Mouse (Mus musculus) left cerebral cortex, adult 2 months (tissue): ENCODE measurements around the gene C5ar2. TPM values are rescaled to one million over a fixed set of nuclear protein-coding genes. Genes with fewer than 3 reads are reported as not detected.

ENCODE experiments used
- DNase-seq, 2 experiments: peaks; one replicate each; pipeline ENCODE4 v3.0.0; 2021 to 2022; ENCODE audit warnings: low spot score in 2 of 2, mixed read lengths in 1 of 2; ENCODE audit errors: extremely low spot score in 1 of 2
- H3K27ac ChIP-seq: fragments of 200-600 bp; 2 replicates; pipeline ENCODE4 v1.8.1; 2022
- H3K4me3 ChIP-seq: fragments of 200-600 bp; 2 replicates; pipeline ENCODE4 v1.8.1; 2022
- CTCF ChIP-seq: fragments of 200-600 bp; IDR thresholded peaks from 2 replicates; pipeline ENCODE4 v1.8.1; 2022; ENCODE audit warnings: antibody characterized with exemption, mild to moderate bottlenecking, moderate library complexity
- intact Hi-C: fragments of 180-260 bp; cut with DNase I; formaldehyde crosslinking; loops from one replicate; pipeline ENCODE4 v1.15.1; 2025
- total RNA-seq, 2 experiments: library from RNA; stranded (reverse); gene quantifications; 2 replicates each; pipeline ENCODE4 v1.2.3; 2021

C5ar2 gene
- total RNA-seq, 2 experiments from 2014 or later = 0.42 to 0.54 TPM

GRCm38 (mm10) chr7:16187494-16187893 lies 56.5 kb downstream of the C5ar2 start:
- no peak for DNase-seq
- intact Hi-C loops = no loop called here
- Histone ChIP-seq H3K27ac (no peak overlapping the region), H3K4me3 (no peak overlapping the region)
- no peak for TF ChIP-seq CTCF

Other genes with a start within 250 kb of the C5ar2 start
- 10 to 100 TPM; 14.5 to 15.4 TPM for gene Bicra, start 196.2 kb downstream of the C5ar2 start, total RNA-seq
- gene Zfp541, start 182.3 kb downstream of the C5ar2 start, total RNA-seq = under 1 TPM; 0.77 to 0.97 TPM
- gene Napa, start 145.7 kb downstream of the C5ar2 start, total RNA-seq = 100 to 1,000 TPM; 269 to 280 TPM
- gene Kptn, start 124.3 kb downstream of the C5ar2 start, total RNA-seq = 10 to 100 TPM; 42.9 to 46.3 TPM
- gene Slc8a2, start 114.3 kb downstream of the C5ar2 start, total RNA-seq = 100 to 1,000 TPM; 226 TPM
- 10 to 100 TPM; 39.8 to 42.6 TPM for gene Meis3, start 69.1 kb downstream of the C5ar2 start, total RNA-seq
- gene Dhx34, start 22.1 kb downstream of the C5ar2 start, total RNA-seq = 10 to 100 TPM; 12.7 to 12.8 TPM
- 1 to 10 TPM; 1.3 to 1.7 TPM for gene C5ar1, start 15.4 kb upstream of the C5ar2 start, total RNA-seq
- gene Inafm1, start 29.5 kb upstream of the C5ar2 start, total RNA-seq = 10 to 100 TPM; 36.7 to 41.3 TPM
- gene Ccdc9, start 42.6 kb upstream of the C5ar2 start, total RNA-seq = 10 to 100 TPM; 94.3 to 95.1 TPM
- 1 to 10 TPM; 9.1 to 9.7 TPM for gene Bbc3, start 64.2 kb upstream of the C5ar2 start, total RNA-seq
- 100 to 1,000 TPM; 100 to 105 TPM for gene Sae1, start 143.7 kb upstream of the C5ar2 start, total RNA-seq
- 10 to 100 TPM; 58.3 to 58.7 TPM for gene Zc3h4, start 156.8 kb upstream of the C5ar2 start, total RNA-seq
- gene Tmem160, start 208.6 kb upstream of the C5ar2 start, total RNA-seq = 10 to 100 TPM; 68.0 to 69.0 TPM
- gene Npas1, start 233.6 kb upstream of the C5ar2 start, total RNA-seq = 10 to 100 TPM; 10.2 to 11.5 TPM